In genomic region chr12:21439428-21439827, GRCm38 (mm10) we compare ENCODE assay signal across 22 mouse cellular contexts. TPM values are rescaled to one million over a fixed set of nuclear protein-coding genes. Genes with fewer than 3 reads are reported as not detected.
DNase-seq lines count a peak whose midpoint lies in the region; ATAC-seq and TF ChIP-seq lines count a peak whose summit lies in the region.
"Had no signal": no experiment of that assay in that cellular context is flagged by ENCODE, and none has a peak within 500 bp of the region (broad histone marks: within the 10 kb centered on the region; RNA-seq: fewer than 3 reads in every experiment).

No protein-coding gene starts in this region.

- H3K4me1 ChIP-seq in hindbrain, embryonic 12.5 days: no peaks in the 10 kb centered on the region
- peaks cover 9% of the 10 kb centered on the region; the same call in 1 of the 2 replicates for H3K4me1 ChIP-seq in hindbrain, embryonic 10.5 days (replicated peaks)
- no peaks in the 10 kb centered on the region for H3K4me1 ChIP-seq in midbrain, postnatal 0 days (ENCODE audit: insufficient read depth, low read length)
- no peaks in the 10 kb centered on the region for H3K4me1 ChIP-seq in midbrain, embryonic 10.5 days
- no peaks in the 10 kb centered on the region; the same call in 1 of the 2 replicates for H3K4me1 ChIP-seq in hindbrain, embryonic 14.5 days (replicated peaks; ENCODE audit: control insufficient read depth, insufficient read depth, low read length)
- H3K4me1 ChIP-seq: embryonic facial prominence, embryonic 15.5 days; limb, embryonic 13.5 days; lung, embryonic 15.5 days had no signal

- TF ChIP-seq CTCF in midbrain, postnatal 0 days (IDR thresholded peaks at IDR 0.05): no peak

- no peaks in the 10 kb centered on the region for H3K9me3 ChIP-seq in hindbrain, embryonic 12.5 days (replicated peaks)
- H3K9me3 ChIP-seq in hindbrain, embryonic 10.5 days: no peaks in the 10 kb centered on the region
- H3K9me3 ChIP-seq in midbrain, postnatal 0 days (ENCODE audit: low read length): no peaks in the 10 kb centered on the region
- H3K9me3 ChIP-seq in midbrain, embryonic 10.5 days (replicated peaks): no peaks in the 10 kb centered on the region
- no peaks in the 10 kb centered on the region for H3K9me3 ChIP-seq in hindbrain, embryonic 14.5 days (ENCODE audit: control insufficient read depth, low read length)
- H3K9me3 ChIP-seq: embryonic facial prominence, embryonic 10.5 days; embryonic facial prominence, embryonic 15.5 days; heart, embryonic 12.5 days; kidney, embryonic 15.5 days; limb, embryonic 13.5 days; lung, embryonic 15.5 days had no signal

- no peaks in the 10 kb centered on the region for H3K36me3 ChIP-seq in hindbrain, embryonic 12.5 days
- no peaks in the 10 kb centered on the region for H3K36me3 ChIP-seq in hindbrain, embryonic 10.5 days
- no peaks in the 10 kb centered on the region for H3K36me3 ChIP-seq in midbrain, postnatal 0 days (ENCODE audit: insufficient read depth, low read length)
- H3K36me3 ChIP-seq in midbrain, embryonic 10.5 days: no peaks in the 10 kb centered on the region
- no peaks in the 10 kb centered on the region for H3K36me3 ChIP-seq in hindbrain, embryonic 14.5 days (replicated peaks; ENCODE audit: control insufficient read depth, insufficient read depth)
- H3K36me3 ChIP-seq: embryonic facial prominence, embryonic 10.5 days; embryonic facial prominence, embryonic 15.5 days; heart, embryonic 12.5 days; kidney, embryonic 15.5 days; limb, embryonic 13.5 days; lung, embryonic 15.5 days had no signal

- no peak overlapping the region for H3K9ac ChIP-seq in hindbrain, embryonic 12.5 days
- H3K9ac ChIP-seq in midbrain, postnatal 0 days (replicated peaks; ENCODE audit: low read length, poor library complexity, severe bottlenecking): no peak overlapping the region
- no peak overlapping the region for H3K9ac ChIP-seq in hindbrain, embryonic 14.5 days
- H3K9ac ChIP-seq: embryonic facial prominence, embryonic 15.5 days; heart, embryonic 12.5 days; kidney, embryonic 15.5 days; limb, embryonic 13.5 days; lung, embryonic 15.5 days had no signal

- no peak overlapping the region for H3K4me2 ChIP-seq in hindbrain, embryonic 12.5 days (replicated peaks)
- H3K4me2 ChIP-seq in midbrain, postnatal 0 days (ENCODE audit: low read depth, low read length, poor library complexity, severe bottlenecking): no peak overlapping the region
- no peak overlapping the region for H3K4me2 ChIP-seq in hindbrain, embryonic 14.5 days (replicated peaks)
- H3K4me2 ChIP-seq: embryonic facial prominence, embryonic 15.5 days; heart, embryonic 12.5 days; kidney, embryonic 15.5 days; limb, embryonic 13.5 days; liver, embryonic 11.5 days; lung, embryonic 15.5 days; midbrain, embryonic 11.5 days had no signal

- H3K27ac ChIP-seq in hindbrain, embryonic 12.5 days: 0 out of 2 replicates have a peak overlapping the region, but pooled peaks have one; percentile 30
- H3K27ac ChIP-seq in hindbrain, embryonic 10.5 days: no peak overlapping the region
- H3K27ac ChIP-seq in midbrain, postnatal 0 days (ENCODE audit: low read depth, low read length): no peak overlapping the region
- H3K27ac ChIP-seq in midbrain, embryonic 10.5 days (replicated peaks): no peak overlapping the region
- peak overlapping the region; percentile 43; the same call in 1 of the 2 replicates for H3K27ac ChIP-seq in hindbrain, embryonic 14.5 days
- H3K27ac ChIP-seq: embryonic facial prominence, embryonic 10.5 days; embryonic facial prominence, embryonic 15.5 days; heart, adult 2 months; kidney, embryonic 15.5 days; limb, embryonic 13.5 days; lung, embryonic 15.5 days had no signal

- ATAC-seq in hindbrain, embryonic 12.5 days (ENCODE audit: low FRiP score): no peak
- ATAC-seq in midbrain, postnatal 0 days (ENCODE audit: low FRiP score): no peak
- no peak for ATAC-seq in hindbrain, embryonic 14.5 days (ENCODE audit: low FRiP score)
- ATAC-seq: forebrain, embryonic 14.5 days had no signal

- 55% methylated on average over 9 of the region's 9 CpGs for WGBS in hindbrain, embryonic 12.5 days
- WGBS in hindbrain, embryonic 10.5 days: 66% methylated on average over 9 of the region's 9 CpGs
- WGBS in midbrain, postnatal 0 days: 44% methylated on average over 9 of the region's 9 CpGs
- 77% methylated on average over 9 of the region's 9 CpGs for WGBS in midbrain, embryonic 10.5 days
- WGBS in hindbrain, embryonic 14.5 days: 41% methylated on average over 9 of the region's 9 CpGs

- no peaks in the 10 kb centered on the region for H3K27me3 ChIP-seq in hindbrain, embryonic 12.5 days
- H3K27me3 ChIP-seq in hindbrain, embryonic 10.5 days (ENCODE audit: insufficient read depth, poor library complexity, severe bottlenecking): no peaks in the 10 kb centered on the region
- no peaks in the 10 kb centered on the region for H3K27me3 ChIP-seq in midbrain, postnatal 0 days (ENCODE audit: insufficient read depth, low read length)
- H3K27me3 ChIP-seq in midbrain, embryonic 10.5 days (ENCODE audit: low read depth, poor library complexity, severe bottlenecking): no peaks in the 10 kb centered on the region
- no peaks in the 10 kb centered on the region for H3K27me3 ChIP-seq in hindbrain, embryonic 14.5 days (ENCODE audit: control insufficient read depth, insufficient read depth, low read length)
- H3K27me3 ChIP-seq: embryonic facial prominence, embryonic 15.5 days; heart, embryonic 12.5 days; kidney, embryonic 15.5 days; limb, embryonic 13.5 days; lung, embryonic 15.5 days had no signal

- DNase-seq in hindbrain, embryonic 10.5 days (ENCODE audit: low spot score): no peak
- peak; percentile 6 for DNase-seq in midbrain, postnatal 0 days (ENCODE audit: low spot score)
- no peak for DNase-seq in midbrain, embryonic 10.5 days (ENCODE audit: low spot score)
- DNase-seq in hindbrain, embryonic 14.5 days (ENCODE audit: low spot score): no peak
- no peak for DNase-seq in right cerebral cortex, postnatal 10 days (ENCODE audit: low spot score in 2 of 2)
- DNase-seq in kidney, postnatal 36 days: no peak
- DNase-seq: cerebellum, adult 18-20 months; heart, adult 2 months; heart, postnatal 4 days; kidney, adult 18-20 months; right cerebral cortex, postnatal 14 days; thymus, postnatal 4 days had no signal

- no peak overlapping the region for H3K4me3 ChIP-seq in hindbrain, embryonic 12.5 days
- no peak overlapping the region for H3K4me3 ChIP-seq in hindbrain, embryonic 10.5 days
- H3K4me3 ChIP-seq in midbrain, postnatal 0 days (ENCODE audit: low read depth, low read length): no peak overlapping the region
- H3K4me3 ChIP-seq in midbrain, embryonic 10.5 days: no peak overlapping the region
- H3K4me3 ChIP-seq in hindbrain, embryonic 14.5 days (replicated peaks; ENCODE audit: low read length): no peak overlapping the region
- H3K4me3 ChIP-seq: embryonic facial prominence, embryonic 10.5 days; embryonic facial prominence, embryonic 15.5 days; heart, adult 2 months; heart, embryonic 12.5 days; kidney, embryonic 15.5 days; limb, embryonic 13.5 days; lung, embryonic 15.5 days had no signal

RNA-seq across cellular contexts. Expression of gene Ywhaq, which starts 22.0 kb away (rescaled TPM):
- 1,102 and 1,155 TPM in 2 replicates for polyA plus RNA-seq in hindbrain, embryonic 12.5 days (2016; fragmentation: Nextera tagmentation; extraction: Ambion mirVana)
- polyA plus RNA-seq in hindbrain, embryonic 10.5 days (2016; fragmentation: Nextera tagmentation; extraction: Ambion mirVana): 1,017 and 1,052 TPM in 2 replicates
- 675 and 762 TPM in 2 replicates for total RNA-seq in midbrain, postnatal 0 days (2014; rRNA removed)
- polyA plus RNA-seq in midbrain, postnatal 0 days (2015; fragmentation: Nextera tagmentation; extraction: Ambion mirVana): 1,218 and 1,259 TPM in 2 replicates
- polyA plus RNA-seq in midbrain, embryonic 10.5 days (2016; fragmentation: Nextera tagmentation; extraction: Ambion mirVana): 1,071 and 1,090 TPM in 2 replicates
- 1,230 and 1,233 TPM in 2 replicates for polyA plus RNA-seq in hindbrain, embryonic 14.5 days (2014; fragmentation: Nextera tagmentation; extraction: Ambion mirVana)

Comparison
In these comparisons a context has a peak if more than half of its experiments do, and no peak if none do; other contexts are left out.
1. H3K27ac ChIP-seq: peak in hindbrain, embryonic 12.5 days (single experiment) and hindbrain, embryonic 14.5 days (single experiment); none in hindbrain, embryonic 10.5 days (single experiment), midbrain, postnatal 0 days (single experiment) and midbrain, embryonic 10.5 days (single experiment).